8 mouse cellular contexts compared by ENCODE assay signal in the genomic region with DNA sequence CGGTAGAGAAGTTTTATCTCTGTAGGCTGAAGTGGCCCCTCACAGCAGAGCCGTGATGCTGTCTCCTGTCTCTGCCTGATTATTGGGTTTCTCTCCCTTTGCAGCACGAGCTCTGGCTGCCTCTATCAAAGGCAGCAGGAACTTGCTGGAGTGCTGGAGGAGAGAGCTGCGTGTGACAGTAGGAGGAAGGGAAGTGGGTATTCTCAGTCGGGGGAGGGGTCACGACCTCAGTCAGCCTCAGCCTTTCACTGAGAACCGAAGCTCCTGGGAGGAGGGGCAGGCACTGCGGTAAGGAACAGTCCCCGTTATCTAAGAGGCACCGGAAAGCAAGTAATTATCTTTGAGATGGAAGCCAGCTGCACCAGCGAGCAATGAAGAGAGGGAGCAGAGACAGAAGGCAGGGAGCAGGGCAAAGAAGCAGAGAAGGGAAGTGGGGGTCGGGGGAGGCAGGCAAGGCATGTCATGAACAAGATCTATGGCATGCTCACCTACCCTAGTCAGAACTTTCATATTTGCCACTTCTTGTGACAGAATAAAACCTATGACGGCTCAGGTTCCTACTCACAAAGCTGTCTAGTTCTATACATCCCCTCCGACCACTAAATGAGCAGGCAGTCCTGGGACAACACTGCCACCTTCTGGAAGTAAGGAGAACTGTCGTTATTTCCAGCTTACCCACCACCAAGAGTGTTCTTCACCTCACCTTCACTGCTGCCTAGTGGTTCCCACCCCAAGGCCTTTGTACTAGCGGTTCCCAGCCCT.
A peak's percentile ranks its signal among the peaks of the same experiment; 100 is the strongest.
DNase-seq lines count a peak whose midpoint lies in the region; ATAC-seq and TF ChIP-seq lines count a peak whose summit lies in the region.

No protein-coding gene starts in this region.

- ATAC-seq in lung, embryonic 14.5 days (ENCODE audit: insufficient read depth), result peak; percentile 61

- H3K36me3 ChIP-seq in lung, embryonic 14.5 days (ENCODE audit: insufficient read depth), result no peaks in the 10 kb centered on the region

- H3K27ac ChIP-seq in lung, embryonic 14.5 days (ENCODE audit: low read depth), result no peak overlapping the region; the same call in 1 of the 2 replicates
- peak overlapping the region; percentile 84 for H3K27ac ChIP-seq in olfactory bulb, adult 2 months (ENCODE audit: insufficient read depth, low read depth, low read length)

- peak; percentile 95 for TF ChIP-seq CTCF in lung, embryonic 14.5 days (IDR thresholded peaks at IDR 0.05; ENCODE audit: low read depth)
- TF ChIP-seq CTCF in olfactory bulb, adult 2 months (IDR thresholded peaks at IDR 0.05; ENCODE audit: insufficient read depth, low read depth, low read length), result no peak; the same call in 1 of the 2 replicates

- H3K9ac ChIP-seq in lung, embryonic 14.5 days, result no peak overlapping the region

- DNase-seq in right cerebral cortex, adult 18-20 months, result peak; percentile 63
- no peak for DNase-seq in right cerebral cortex, postnatal 25 days
- peak; percentile 51 for DNase-seq in cerebellum, adult 8-10 months
- DNase-seq in frontal cortex, postnatal 14 days (ENCODE audit: low spot score in 2 of 2), result peak; percentile 46 to 48
- peak; percentile 36 for DNase-seq in kidney, adult 18-20 months
- DNase-seq in lung, embryonic 14.5 days, result peak; percentile 83
- DNase-seq in ovary, postnatal 10 days (ENCODE audit: low spot score), result no peak

- H3K4me1 ChIP-seq in lung, embryonic 14.5 days (ENCODE audit: insufficient read depth), result no peaks in the 10 kb centered on the region
- H3K4me1 ChIP-seq in olfactory bulb, adult 2 months (ENCODE audit: control insufficient read depth, insufficient read depth, low read length), result peaks cover 25% of the 10 kb centered on the region

- TF ChIP-seq POLR2A in olfactory bulb, adult 2 months (IDR thresholded peaks at IDR 0.05; ENCODE audit: insufficient read depth, low read depth, low read length), result no peak

- no peaks in the 10 kb centered on the region for H3K9me3 ChIP-seq in lung, embryonic 14.5 days (ENCODE audit: low read depth, low read length)

- H3K27me3 ChIP-seq in lung, embryonic 14.5 days (ENCODE audit: insufficient read depth, low read length), result no peaks in the 10 kb centered on the region

- WGBS in lung, embryonic 14.5 days, result 1% methylated on average over 16 of the region's 16 CpGs
- 1% methylated on average over 16 of the region's 16 CpGs for WGBS in olfactory bulb, adult 2 months

- H3K4me2 ChIP-seq in lung, embryonic 14.5 days, result peak overlapping the region; percentile 44

- H3K4me3 ChIP-seq in lung, embryonic 14.5 days (ENCODE audit: low read depth, low read length), result no peak overlapping the region
- H3K4me3 ChIP-seq in olfactory bulb, adult 2 months (ENCODE audit: insufficient read depth, low read depth, low read length), result peak overlapping the region; percentile 41

Comparison
In these comparisons a context has a peak if more than half of its experiments do, and no peak if none do; other contexts are left out.
1. DNase-seq: peak in right cerebral cortex, adult 18-20 months (single experiment), cerebellum, adult 8-10 months (single experiment), frontal cortex, postnatal 14 days (2 of 2), kidney, adult 18-20 months (single experiment) and lung, embryonic 14.5 days (single experiment); none in right cerebral cortex, postnatal 25 days (single experiment) and ovary, postnatal 10 days (single experiment).